Mouse (Mus musculus) intestine, postnatal 0 days (tissue): Measurements from ENCODE around the gene Naa40. TPM values are rescaled to one million over a fixed set of nuclear protein-coding genes. Genes with fewer than 3 reads are reported as not detected.

Experiments used
- ATAC-seq: fragments of 200-750 bp; cut with Nextera tagmentation; 2 replicates; pipeline ENCODE4 v1.8.0; 2017; ENCODE audit warnings: mild to moderate bottlenecking, moderate TSS enrichment, moderate library complexity
- H3K27ac ChIP-seq: fragments of 300-500 bp; sonication (generic); 2 replicates; pipeline ENCODE4 v1.5.1; 2014; ENCODE audit warnings: mild to moderate bottlenecking, low read depth, low read length, moderate library complexity
- H3K27me3 ChIP-seq: fragments of 300-500 bp; sonication (generic); replicated peaks from 2 replicates; pipeline ENCODE4 v1.6.1; 2014; ENCODE audit warnings: low read length, mixed read lengths; ENCODE audit not compliant: control insufficient read depth, insufficient read depth
- H3K36me3 ChIP-seq: fragments of 300-500 bp; sonication (generic); 2 replicates; pipeline ENCODE4 v1.6.1; 2014; ENCODE audit warnings: mild to moderate bottlenecking, moderate library complexity; ENCODE audit not compliant: control insufficient read depth, insufficient read depth
- H3K4me1 ChIP-seq: fragments of 300-500 bp; sonication (generic); replicated peaks from 2 replicates; pipeline ENCODE4 v1.6.1; 2014; ENCODE audit warnings: antibody characterized with exemption, low read length, mixed read lengths; ENCODE audit not compliant: control insufficient read depth, insufficient read depth
- H3K4me2 ChIP-seq: fragments of 300-500 bp; sonication (generic); replicated peaks from 2 replicates; pipeline ENCODE4 v1.6.1; 2014; ENCODE audit warnings: low read depth, mild to moderate bottlenecking, moderate library complexity
- H3K4me3 ChIP-seq: fragments of 300-500 bp; sonication (generic); 2 replicates; pipeline ENCODE4 v1.5.1; 2014; ENCODE audit warnings: low read depth, low read length
- H3K9ac ChIP-seq: fragments of 300-500 bp; sonication (generic); 2 replicates; pipeline ENCODE4 v1.6.1; 2014; ENCODE audit warnings: mild to moderate bottlenecking, low read depth, low read length
- H3K9me3 ChIP-seq: fragments of 300-500 bp; sonication (generic); 2 replicates; pipeline ENCODE4 v1.6.1; 2016; ENCODE audit warnings: mixed run types; ENCODE audit not compliant: control insufficient read depth
- CTCF ChIP-seq: sonication (generic); IDR thresholded peaks from 2 replicates; pipeline ENCODE4 v1.5.1; 2016; ENCODE audit warnings: low read depth, mild to moderate bottlenecking, control low read depth, antibody characterized with exemption, moderate library complexity
- WGBS: fragments of 180-500 bp; shearing (Covaris S2); extraction: QIAGEN DNeasy Blood & Tissue Kit; methylation state at CpG from one replicate; pipeline ENCODE4 v1.1.7; 2014; 5-methylcytosine and 5-hydroxymethylcytosine counted together
- polyA plus RNA-seq: library from polyadenylated mRNA; unstranded; fragments of >200 nt; fragmentation: Nextera tagmentation; extraction: Ambion mirVana; gene quantifications from 2 replicates; pipeline ENCODE4 v1.2.1, GENCODE M21; 2015

Gene Naa40
- polyA plus RNA-seq, 1 experiment from 2014 or later, result 18.6 TPM

- Histone ChIP-seq H3K9me3 (no peaks in the 10 kb centered on the region), H3K4me3 (no peak overlapping the region), H3K36me3 (peaks cover 26% of the 10 kb centered on the region), H3K4me1 (peaks cover 4% of the 10 kb centered on the region; the same call in 1 of the 2 replicates), H3K27ac (no peak overlapping the region), H3K9ac (no peak overlapping the region), H3K27me3 (no peaks in the 10 kb centered on the region), H3K4me2 (no peak overlapping the region)
- WGBS, result 88% methylated on average over 7 of the region's 7 CpGs
- TF ChIP-seq CTCF, result peak; percentile 37
- ATAC-seq, result no peak
Observed at GRCm38 (mm10) chr19:7209907-7210646, 30.9 kb downstream of the Naa40 start.

DNA sequence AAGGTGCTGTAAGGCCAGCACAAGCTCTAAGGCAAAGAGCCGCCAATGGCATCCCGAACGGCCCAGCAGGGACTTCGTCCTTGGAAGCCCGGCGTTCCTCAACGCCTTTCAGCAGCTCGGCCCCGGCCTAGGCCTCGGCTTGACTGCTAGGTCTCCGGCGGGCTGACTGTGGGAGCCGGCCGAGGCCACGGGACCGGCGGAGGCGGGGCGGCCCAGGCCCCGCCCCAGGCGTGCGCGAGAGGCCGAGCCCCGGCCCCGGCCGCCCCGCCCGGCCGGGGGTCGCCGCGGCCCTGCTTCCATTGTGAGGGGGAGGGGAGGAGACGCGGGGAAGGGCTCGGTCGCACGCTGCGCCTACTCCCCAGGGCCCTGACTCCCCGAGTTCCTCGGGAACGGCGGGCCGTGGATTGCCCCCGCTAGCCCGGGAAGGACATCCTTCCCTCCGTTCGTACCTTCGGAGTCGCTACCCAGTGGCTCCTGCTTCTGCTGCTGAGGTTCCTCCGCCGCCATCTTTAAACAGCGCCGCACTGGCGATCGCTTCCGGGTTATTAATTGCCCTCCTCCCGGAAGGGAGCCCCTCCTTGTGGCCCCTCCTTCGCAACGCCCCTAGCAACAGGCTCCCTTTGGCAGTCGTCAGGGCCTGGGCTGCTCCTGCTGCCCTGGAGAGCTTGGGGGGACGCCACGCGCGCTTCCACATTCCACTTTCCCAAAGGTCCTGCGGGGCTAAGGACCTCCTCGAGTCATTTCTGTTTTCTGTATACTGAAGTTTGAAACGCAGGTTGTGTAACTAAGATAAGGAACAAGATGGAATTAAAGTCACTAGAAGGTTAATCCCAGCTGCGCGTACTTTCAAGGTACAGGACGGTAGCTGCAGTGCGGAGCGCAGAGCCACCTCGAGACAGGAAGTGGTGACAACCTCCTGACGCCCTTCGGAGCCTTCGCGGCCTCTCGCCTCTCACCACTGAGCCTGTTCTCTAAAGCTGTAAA lies 34.9 kb downstream of the Naa40 start, which contains the start of gene Otub1:
Gene Otub1 (minus strand): TSS at position 564 of the 984 bp plus-strand sequence.
- peak; percentile 95 for ATAC-seq
- Histone ChIP-seq H3K36me3 (peaks cover 18% of the 10 kb centered on the region; the same call in 1 of the 2 replicates), H3K4me2 (peak within 1 kb of the TSS; percentile 74), H3K27ac (peak within 1 kb of the TSS; percentile 95), H3K27me3 (no peaks in the 10 kb centered on the region), H3K9ac (peak within 1 kb of the TSS; percentile 74), H3K9me3 (no peaks in the 10 kb centered on the region), H3K4me3 (peak within 1 kb of the TSS; percentile 72), H3K4me1 (0 out of 2 replicates have a peak, but pooled peaks cover 4% of the 10 kb centered on the region)
- TF ChIP-seq CTCF, result no peak
- WGBS, result under 1% methylated on average over 70 of the region's 79 CpGs

GRCm38 (mm10) chr19:7205326-7205725 lies 35.7 kb downstream of the Naa40 start:
- Histone ChIP-seq H3K36me3 (peaks cover 25% of the 10 kb centered on the region; the same call in 1 of the 2 replicates), H3K4me3 (peak overlapping the region; percentile 72), H3K9me3 (no peaks in the 10 kb centered on the region), H3K27ac (peak overlapping the region; percentile 95), H3K4me2 (peak overlapping the region; percentile 74), H3K27me3 (no peaks in the 10 kb centered on the region), H3K9ac (peak overlapping the region; percentile 74), H3K4me1 (0 out of 2 replicates have a peak, but pooled peaks cover 4% of the 10 kb centered on the region)
- ATAC-seq, result no peak
- WGBS, result 22% methylated on average over 7 of the region's 7 CpGs
- TF ChIP-seq CTCF, result no peak

- peak overlapping the region; percentile 72 for H3K4me3 ChIP-seq
- 57% methylated on average over 2 of the region's 2 CpGs for WGBS
- H3K9ac ChIP-seq, result no peak overlapping the region
- TF ChIP-seq CTCF, result no peak
- H3K4me2 ChIP-seq, result peak overlapping the region; percentile 74
- no peaks in the 10 kb centered on the region for H3K9me3 ChIP-seq
- H3K27ac ChIP-seq, result no peak overlapping the region
- ATAC-seq, result no peak
- H3K4me1 ChIP-seq, result 0 out of 2 replicates have a peak, but pooled peaks cover 4% of the 10 kb centered on the region
- no peaks in the 10 kb centered on the region for H3K27me3 ChIP-seq
- peaks cover 30% of the 10 kb centered on the region for H3K36me3 ChIP-seq
Observed at GRCm38 (mm10) chr19:7204898-7205297, 36.1 kb downstream of the Naa40 start.

- H3K4me1 ChIP-seq, result no peaks in the 10 kb centered on the region
- no peak for ATAC-seq
- WGBS, result 25% methylated on average over 1 of the region's 1 CpGs
- no peak overlapping the region for H3K4me3 ChIP-seq
- no peaks in the 10 kb centered on the region for H3K27me3 ChIP-seq
- no peak overlapping the region for H3K9ac ChIP-seq
- no peak overlapping the region for H3K27ac ChIP-seq
- TF ChIP-seq CTCF, result no peak
- H3K9me3 ChIP-seq, result no peaks in the 10 kb centered on the region
- H3K4me2 ChIP-seq, result no peak overlapping the region
- H3K36me3 ChIP-seq, result peaks cover 58% of the 10 kb centered on the region
Observed at GRCm38 (mm10) chr19:7200427-7200826, 40.6 kb downstream of the Naa40 start.

GRCm38 (mm10) chr19:7199089-7199488 lies 41.9 kb downstream of the Naa40 start:
- H3K36me3 ChIP-seq, result peaks cover 57% of the 10 kb centered on the region
- 90% methylated on average over 13 of the region's 13 CpGs for WGBS
- no peak for ATAC-seq

More at GRCm38 (mm10) chr19:7199089-7199488, 41.9 kb downstream of the Naa40 start:
- Histone ChIP-seq H3K4me3 (no peak overlapping the region), H3K4me1 (no peaks in the 10 kb centered on the region), H3K9me3 (no peaks in the 10 kb centered on the region), H3K27ac (no peak overlapping the region), H3K27me3 (no peaks in the 10 kb centered on the region), H3K4me2 (no peak overlapping the region), H3K9ac (no peak overlapping the region)
- no peak for TF ChIP-seq CTCF
